Mouse (Mus musculus): Measurements from ENCODE around the gene Fbxo17.

The Fbxo17 gene

GRCm38 (mm10) chr7:28769414-28769958 lies 52.9 kb downstream of the Fbxo17 start:
- no peak for DNase-seq

GRCm38 (mm10) chr7:28770309-28770708 lies 53.7 kb downstream of the Fbxo17 start:
- no peak for DNase-seq

DNA sequence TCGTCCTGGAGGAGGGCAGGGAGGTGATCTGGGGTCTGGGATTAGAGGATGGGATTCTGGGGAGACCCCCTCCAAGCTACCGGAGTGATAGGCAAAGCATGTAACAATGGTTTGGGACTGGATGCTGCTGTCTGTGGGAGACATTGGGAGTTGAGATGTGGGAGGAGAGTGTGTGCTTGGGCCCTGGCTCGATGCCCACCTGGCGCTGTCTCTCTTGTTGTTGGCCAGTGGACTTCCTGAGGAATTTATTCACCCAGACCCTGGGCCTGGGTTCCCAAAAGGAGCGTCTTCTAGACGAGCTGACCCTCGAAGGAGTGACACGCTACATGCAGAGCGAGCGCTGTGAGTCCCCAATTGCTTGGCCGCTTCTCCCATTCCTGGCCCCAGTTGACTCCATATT lies 55.3 kb downstream of the Fbxo17 start:
- DNase-seq = peak in 1 of 2 experiments; percentile 54

- DNase-seq = no peak
These were observed 56.6 kb downstream of the Fbxo17 start for GRCm38 (mm10) chr7:28773163-28773562.

DNA sequence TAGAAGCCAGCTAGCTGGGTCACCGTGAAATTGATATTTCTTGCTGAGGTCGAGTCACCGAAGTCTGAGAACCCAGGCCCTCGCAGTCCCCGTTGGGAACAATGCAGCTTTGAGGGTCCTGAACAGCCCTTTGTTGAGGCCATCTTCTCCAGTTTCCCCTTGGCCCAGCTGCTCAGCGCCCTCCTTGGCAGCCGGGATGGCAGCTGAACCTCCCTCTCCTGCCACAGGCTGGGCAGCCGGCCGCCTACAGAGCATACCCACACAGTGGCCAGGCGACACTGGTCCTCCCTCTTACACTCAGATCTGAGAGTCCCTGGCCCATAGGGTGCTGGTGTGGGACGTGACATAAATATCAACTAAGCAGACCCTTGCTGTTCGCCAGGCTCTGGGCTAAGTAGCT lies 57.6 kb downstream of the Fbxo17 start:
- peak; percentile 26 to 28 for DNase-seq

DNA sequence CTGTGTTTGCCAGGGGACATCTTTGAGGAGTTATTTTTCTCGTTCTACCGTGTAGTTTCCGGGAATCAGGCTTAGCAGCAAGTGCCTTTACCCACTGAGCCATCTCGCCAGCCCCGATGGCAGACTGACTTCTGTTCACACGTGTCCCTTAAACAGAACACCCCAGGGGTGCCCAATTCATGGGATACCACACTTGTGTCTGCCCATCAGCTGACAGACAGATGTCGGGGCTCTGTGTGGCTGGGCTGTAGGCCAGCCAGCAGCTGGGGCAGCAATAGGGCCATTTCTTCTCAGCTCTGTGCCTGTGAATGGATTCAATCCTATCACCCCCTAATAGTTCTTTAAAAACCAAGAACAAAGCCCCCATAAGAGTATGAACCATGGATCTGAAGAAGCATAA lies 58.5 kb downstream of the Fbxo17 start:
- no peak for DNase-seq

- DNase-seq = peak in 1 of 2 experiments; percentile 28
These were observed 62.2 kb downstream of the Fbxo17 start for GRCm38 (mm10) chr7:28778825-28779224.

GRCm38 (mm10) chr7:28780067-28780658 lies 63.6 kb downstream of the Fbxo17 start:
- peak; percentile 95 to 97 for DNase-seq

DNA sequence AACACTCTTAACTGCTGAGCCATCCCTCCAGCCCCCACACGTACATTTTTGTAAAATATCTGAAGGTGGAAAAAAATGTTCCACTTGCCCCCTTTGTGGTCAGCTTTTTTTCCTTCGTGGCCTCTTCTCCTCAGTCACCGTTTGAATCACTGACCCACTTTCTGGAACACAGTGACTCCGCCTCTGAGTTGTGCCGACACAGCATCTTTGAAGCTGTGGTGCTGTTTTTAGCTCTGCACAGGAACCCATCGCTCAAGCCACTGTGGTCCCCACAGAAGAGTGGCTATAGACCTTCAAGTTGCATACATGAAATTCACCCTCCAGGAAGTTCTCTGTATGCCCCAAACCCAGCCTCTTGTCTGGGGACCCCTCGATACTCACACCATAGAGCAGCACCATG lies 64.3 kb downstream of the Fbxo17 start:
- no peak for DNase-seq

GRCm38 (mm10) chr7:28781261-28781663 lies 64.7 kb downstream of the Fbxo17 start:
- no peak for DNase-seq

DNA sequence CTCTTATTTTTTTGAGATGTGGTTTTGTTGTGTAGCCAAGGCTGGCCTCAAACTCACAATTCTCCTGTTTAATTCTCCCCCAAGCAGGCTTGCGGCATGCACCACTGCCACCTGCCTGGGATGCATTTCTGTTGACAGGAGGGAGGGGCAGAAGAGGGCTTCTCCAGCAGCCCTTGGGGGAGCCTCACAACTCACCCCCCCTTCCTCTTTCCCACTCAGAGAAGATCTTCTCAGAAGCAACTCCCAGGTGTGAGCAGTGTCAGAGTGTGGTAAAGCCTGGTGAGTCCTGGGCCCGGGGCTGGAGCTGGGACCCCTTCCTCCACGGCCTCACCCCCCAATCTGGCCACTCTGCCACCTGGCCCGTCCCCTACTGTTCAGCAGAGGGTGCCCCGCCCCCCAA lies 68.6 kb downstream of the Fbxo17 start:
- no peak for DNase-seq

Measured in cerebellum, postnatal 14 days (tissue).